Mouse (Mus musculus): ENCODE measurements around the gene Lyzl4.

Gene Lyzl4

GRCm38 (mm10) chr9:121642001-121642400 is at the start of gene Lyzl4:
Lyzl4 (minus strand) TSS chr9:121642096.
- DNase-seq (ENCODE audit: extremely low spot score) = peak; percentile 82

- DNase-seq (ENCODE audit: extremely low spot score) = no peak
Measured at GRCm38 (mm10) chr9:121690734-121691133, 48.8 kb upstream of the Lyzl4 start.

- no peak for DNase-seq (ENCODE audit: extremely low spot score)
Measured at GRCm38 (mm10) chr9:121690200-121690651, 48.3 kb upstream of the Lyzl4 start.

- DNase-seq (ENCODE audit: extremely low spot score) = no peak
Measured at GRCm38 (mm10) chr9:121684702-121685101, 42.8 kb upstream of the Lyzl4 start.

GRCm38 (mm10) chr9:121682037-121682680 is 40.3 kb upstream of the Lyzl4 start:
- DNase-seq (ENCODE audit: extremely low spot score) = no peak

GRCm38 (mm10) chr9:121681191-121681590 is 39.3 kb upstream of the Lyzl4 start:
- no peak for DNase-seq (ENCODE audit: extremely low spot score)

GRCm38 (mm10) chr9:121679549-121679948 is 37.7 kb upstream of the Lyzl4 start:
- peak; percentile 63 for DNase-seq (ENCODE audit: extremely low spot score)

- DNase-seq (ENCODE audit: extremely low spot score) = no peak
Measured at GRCm38 (mm10) chr9:121677476-121677875, 35.6 kb upstream of the Lyzl4 start.

- no peak for DNase-seq (ENCODE audit: extremely low spot score)
Measured at GRCm38 (mm10) chr9:121677069-121677468, 35.2 kb upstream of the Lyzl4 start.

GRCm38 (mm10) chr9:121675556-121675955 is 33.7 kb upstream of the Lyzl4 start:
- DNase-seq (ENCODE audit: extremely low spot score) = no peak

- DNase-seq (ENCODE audit: extremely low spot score) = no peak
Measured at GRCm38 (mm10) chr9:121675011-121675410, 33.1 kb upstream of the Lyzl4 start.

GRCm38 (mm10) chr9:121673716-121674115 is 31.8 kb upstream of the Lyzl4 start:
- no peak for DNase-seq (ENCODE audit: extremely low spot score)

GRCm38 (mm10) chr9:121672311-121672710 is 30.4 kb upstream of the Lyzl4 start:
- DNase-seq (ENCODE audit: extremely low spot score) = no peak

- DNase-seq (ENCODE audit: extremely low spot score) = peak; percentile 70
Measured at GRCm38 (mm10) chr9:121671300-121671699, 29.4 kb upstream of the Lyzl4 start.

GRCm38 (mm10) chr9:121669348-121669791 is 27.5 kb upstream of the Lyzl4 start:
- DNase-seq (ENCODE audit: extremely low spot score) = peak; percentile 81

GRCm38 (mm10) chr9:121667822-121668221 is 25.9 kb upstream of the Lyzl4 start:
- DNase-seq (ENCODE audit: extremely low spot score) = no peak

GRCm38 (mm10) chr9:121666957-121667630 is 25.2 kb upstream of the Lyzl4 start:
- DNase-seq (ENCODE audit: extremely low spot score) = no peak

- DNase-seq (ENCODE audit: extremely low spot score) = no peak
Measured at GRCm38 (mm10) chr9:121664104-121664503, 22.2 kb upstream of the Lyzl4 start.

- no peak for DNase-seq (ENCODE audit: extremely low spot score)
Measured at GRCm38 (mm10) chr9:121663467-121663866, 21.6 kb upstream of the Lyzl4 start.

GRCm38 (mm10) chr9:121659791-121660190 is 17.9 kb upstream of the Lyzl4 start:
- no peak for DNase-seq (ENCODE audit: extremely low spot score)

GRCm38 (mm10) chr9:121658248-121658647 is 16.4 kb upstream of the Lyzl4 start:
- no peak for DNase-seq (ENCODE audit: extremely low spot score)

GRCm38 (mm10) chr9:121657143-121657542 is 15.2 kb upstream of the Lyzl4 start:
- no peak for DNase-seq (ENCODE audit: extremely low spot score)

GRCm38 (mm10) chr9:121656322-121656721 is 14.4 kb upstream of the Lyzl4 start:
- DNase-seq (ENCODE audit: extremely low spot score) = no peak
